Comparison of ENCODE assay signal across 23 mouse cellular contexts in the genomic region with DNA sequence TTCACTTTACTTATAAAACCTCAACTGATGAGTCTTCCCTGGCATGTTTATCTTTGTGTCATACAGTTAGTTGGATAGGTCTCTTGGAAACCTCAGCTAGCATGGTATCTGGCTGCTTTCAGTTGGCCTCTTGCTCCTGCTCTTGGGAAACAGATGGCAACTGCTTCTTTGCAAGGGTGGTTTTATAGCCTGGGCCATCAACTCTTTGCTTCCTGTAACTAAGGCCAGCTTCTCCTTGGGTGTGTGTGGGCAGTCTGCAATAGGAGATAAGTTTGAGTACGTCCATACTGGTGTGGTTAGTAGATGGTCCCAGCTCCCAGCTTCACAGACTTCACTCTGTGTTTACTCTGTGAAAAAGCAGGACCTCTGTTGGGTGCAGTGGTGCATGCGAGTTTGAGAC. TPM values are rescaled to one million over a fixed set of nuclear protein-coding genes. Genes with fewer than 3 reads are reported as not detected.
DNase-seq lines count a peak whose midpoint lies in the region; ATAC-seq and TF ChIP-seq lines count a peak whose summit lies in the region.
"Had no signal": no experiment of that assay in that cellular context is flagged by ENCODE, and none has a peak within 500 bp of the region (broad histone marks: within the 10 kb centered on the region; RNA-seq: fewer than 3 reads in every experiment).

No protein-coding gene starts in this region.

- H3K4me1 ChIP-seq in intestine, postnatal 0 days (replicated peaks; ENCODE audit: control insufficient read depth, insufficient read depth, low read length), result no peaks in the 10 kb centered on the region
- no peaks in the 10 kb centered on the region for H3K4me1 ChIP-seq in liver, postnatal 0 days (ENCODE audit: insufficient read depth)
- H3K4me1 ChIP-seq: midbrain, embryonic 12.5 days had no signal

- no peak overlapping the region for H3K9ac ChIP-seq in intestine, postnatal 0 days (ENCODE audit: low read depth, low read length)
- H3K9ac ChIP-seq in liver, postnatal 0 days (replicated peaks), result no peak overlapping the region
- H3K9ac ChIP-seq: forebrain, embryonic 15.5 days; lung, embryonic 14.5 days; midbrain, embryonic 12.5 days had no signal

- H3K36me3 ChIP-seq in intestine, postnatal 0 days (ENCODE audit: control insufficient read depth, insufficient read depth), result no peaks in the 10 kb centered on the region; the same call in 1 of the 2 replicates
- H3K36me3 ChIP-seq in liver, postnatal 0 days (replicated peaks; ENCODE audit: insufficient read depth, low read length), result peaks cover 4% of the 10 kb centered on the region

- TF ChIP-seq CTCF in intestine, postnatal 0 days (IDR thresholded peaks at IDR 0.05; ENCODE audit: low read depth), result no peak
- TF ChIP-seq CTCF in liver, postnatal 0 days (IDR thresholded peaks at IDR 0.05; ENCODE audit: low read depth), result no peak

- no peak overlapping the region for H3K4me3 ChIP-seq in intestine, postnatal 0 days (ENCODE audit: low read depth, low read length)
- no peak overlapping the region for H3K4me3 ChIP-seq in liver, postnatal 0 days (ENCODE audit: low read depth, low read length)
- H3K4me3 ChIP-seq: forebrain, embryonic 15.5 days; hindbrain, embryonic 10.5 days; left cerebral cortex, adult 2 months; midbrain, embryonic 12.5 days had no signal

- DNase-seq in heart, adult 11 months, result peak; percentile 49
- DNase-seq in heart, adult 8-10 months (ENCODE audit: low spot score), result no peak
- peak; percentile 18 for DNase-seq in adipocyte (ENCODE audit: low spot score)
- no peak for DNase-seq in liver, postnatal 0 days
- no peak for DNase-seq in kidney, adult 11 months
- DNase-seq in embryo, embryonic 10 days (ENCODE audit: low spot score), result no peak
- no peak for DNase-seq in neural tube, embryonic 10.5 days (ENCODE audit: extremely low spot score, low spot score)
- DNase-seq: adrenal gland, adult 8-10 months; cerebellum, adult 18-20 months; cerebellum, postnatal 14 days; embryo, embryonic 11 days; gastrocnemius, postnatal 14 days; kidney, adult 18-20 months; lung, embryonic 14.5 days; thymus, postnatal 25 days had no signal

- WGBS in intestine, postnatal 0 days, result 63% methylated on average over 2 of the region's 2 CpGs
- 49% methylated on average over 2 of the region's 2 CpGs for WGBS in liver, postnatal 0 days (ENCODE audit: insufficient replicate concordance)

- no peak for TF ChIP-seq EP300 in liver, postnatal 0 days (IDR thresholded peaks at IDR 0.05; ENCODE audit: low read depth)

- H3K27me3 ChIP-seq in intestine, postnatal 0 days (replicated peaks; ENCODE audit: control insufficient read depth, insufficient read depth, low read length), result no peaks in the 10 kb centered on the region
- H3K27me3 ChIP-seq in liver, postnatal 0 days (ENCODE audit: insufficient read depth, low read length), result no peaks in the 10 kb centered on the region
- H3K27me3 ChIP-seq: forebrain, embryonic 15.5 days; midbrain, embryonic 12.5 days had no signal

- peak; percentile 64; the same call in 1 of the 2 replicates for ATAC-seq in intestine, postnatal 0 days
- peak; percentile 47; the same call in 1 of the 2 replicates for ATAC-seq in liver, postnatal 0 days
- ATAC-seq: forebrain, embryonic 15.5 days; hindbrain, embryonic 16.5 days had no signal

- peak overlapping the region; percentile 11; the same call in 1 of the 2 replicates for H3K27ac ChIP-seq in intestine, postnatal 0 days (ENCODE audit: low read depth, low read length)
- H3K27ac ChIP-seq in liver, postnatal 0 days (ENCODE audit: low read depth), result no peak overlapping the region
- H3K27ac ChIP-seq: forebrain, embryonic 15.5 days; hindbrain, embryonic 10.5 days; kidney, postnatal 0 days; left cerebral cortex, adult 2 months; midbrain, embryonic 12.5 days had no signal

- no peak overlapping the region for H3K4me2 ChIP-seq in intestine, postnatal 0 days (replicated peaks; ENCODE audit: low read depth)
- no peak overlapping the region for H3K4me2 ChIP-seq in liver, postnatal 0 days (ENCODE audit: low read depth, low read length)
- H3K4me2 ChIP-seq: forebrain, embryonic 15.5 days; heart, embryonic 11.5 days; lung, embryonic 14.5 days; midbrain, embryonic 12.5 days had no signal

- H3K9me3 ChIP-seq in intestine, postnatal 0 days (ENCODE audit: control insufficient read depth), result no peaks in the 10 kb centered on the region
- H3K9me3 ChIP-seq in liver, postnatal 0 days (ENCODE audit: low read length), result no peaks in the 10 kb centered on the region
- H3K9me3 ChIP-seq: forebrain, embryonic 15.5 days; midbrain, embryonic 12.5 days had no signal

RNA-seq across cellular contexts. Expression of a gene that starts 46.0 kb away (rescaled TPM):
- total RNA-seq in heart, adult 8-10 months (2022), result 10 to 100 TPM; 53.7 to 77.4 (median 69.0) TPM
- 11.0 and 12.4 TPM in 2 replicates for polyA plus RNA-seq in intestine, postnatal 0 days (2015; fragmentation: Nextera tagmentation; extraction: Ambion mirVana)
- polyA plus RNA-seq in liver, postnatal 0 days (2015; fragmentation: Nextera tagmentation; extraction: Ambion mirVana), result 2.4 and 2.7 TPM in 2 replicates

Comparison
In these comparisons a context has a peak if more than half of its experiments do, and no peak if none do; other contexts are left out.
1. DNase-seq: peak in heart, adult 11 months (single experiment) and adipocyte (single experiment); none in heart, adult 8-10 months (single experiment), liver, postnatal 0 days (single experiment), kidney, adult 11 months (single experiment), embryo, embryonic 10 days (single experiment) and neural tube, embryonic 10.5 days (single experiment).